Mouse (Mus musculus): ENCODE results near the gene Faim2.
A peak's percentile ranks its signal among the peaks of the same experiment; 100 is the strongest.

Faim2 gene

DNA sequence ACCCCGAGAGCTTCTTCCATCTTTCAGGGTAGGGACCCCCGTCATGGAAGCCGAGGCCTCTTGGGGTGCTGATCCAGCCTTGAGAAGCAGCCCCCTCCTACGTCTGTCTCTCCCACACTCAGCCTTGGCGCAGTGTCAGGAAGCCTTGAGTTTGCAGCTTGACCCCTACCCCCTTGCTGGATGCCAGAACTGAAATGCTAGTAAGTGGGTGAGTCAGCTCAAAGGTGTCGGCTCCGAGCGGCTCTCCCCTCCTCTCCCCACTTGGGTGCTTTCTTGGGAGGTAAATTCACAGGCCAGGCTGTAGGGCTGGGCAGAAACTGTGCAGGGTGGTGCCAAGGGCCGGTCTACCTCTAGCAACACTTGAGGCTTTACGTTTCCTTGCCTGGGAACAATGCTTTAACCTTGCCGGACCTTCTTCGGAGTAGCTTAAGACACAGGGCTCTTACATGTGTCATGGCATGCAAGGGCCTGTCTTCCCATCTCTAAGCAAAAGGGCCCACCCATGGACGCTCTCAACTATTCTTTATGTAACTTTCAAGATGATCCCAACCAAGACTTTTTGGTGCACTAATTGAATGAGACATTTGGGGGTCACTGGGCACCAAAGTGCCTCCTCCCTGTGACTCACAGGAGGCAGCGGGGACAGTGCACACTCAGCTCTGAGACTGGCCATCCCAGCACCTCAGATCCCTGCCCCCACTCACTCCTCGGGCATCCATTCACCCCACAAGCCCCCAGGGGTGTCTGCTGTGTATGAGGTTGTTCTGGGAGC, 22.5 kb downstream of the Faim2 start:
- no peak for DNase-seq

DNA sequence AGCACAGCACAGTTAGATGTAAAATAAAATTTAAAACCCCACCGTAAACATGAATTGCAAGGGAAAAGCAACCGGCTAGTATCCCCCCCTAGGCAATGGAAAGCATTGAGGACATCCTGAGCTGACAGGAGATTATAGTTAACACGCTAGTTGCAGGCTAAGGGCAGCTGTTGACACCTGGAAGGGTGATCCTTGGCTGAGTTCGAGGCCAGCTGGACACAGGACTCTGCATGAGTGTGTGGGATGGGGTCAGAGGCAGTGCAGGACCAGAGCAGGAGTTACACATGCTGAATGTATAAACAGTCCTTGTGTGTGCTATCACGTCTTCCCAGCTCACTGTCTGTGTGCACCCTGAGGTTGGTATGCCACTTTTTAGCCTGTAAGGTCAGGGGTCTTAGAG, 24.7 kb downstream of the Faim2 start:
- DNase-seq = no peak

DNA sequence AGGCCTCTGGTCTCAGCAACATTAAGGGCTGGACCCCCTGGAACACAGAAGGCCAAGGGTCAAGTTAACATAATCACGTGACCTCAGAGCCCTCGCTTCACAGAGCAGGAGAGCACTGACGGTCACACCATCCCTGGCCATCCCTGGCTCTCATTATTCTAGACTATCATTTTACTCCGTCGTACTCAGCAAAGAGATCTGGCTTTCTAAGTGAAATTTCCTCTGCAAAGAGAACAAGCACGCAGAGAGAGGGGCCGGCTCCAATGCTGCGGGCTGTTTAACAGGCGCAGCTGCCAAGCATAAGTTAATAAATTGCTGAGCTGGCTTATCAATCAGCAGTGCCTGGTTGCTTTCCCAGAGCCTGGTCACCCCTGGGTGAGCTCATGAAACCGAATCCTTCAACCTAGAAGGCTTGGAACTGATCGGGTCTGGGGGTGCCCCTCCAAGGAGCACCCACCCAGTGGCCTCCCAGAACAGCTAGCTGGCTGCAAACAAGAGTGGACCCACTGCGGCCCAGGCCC, 25.6 kb downstream of the Faim2 start:
- peak; percentile 50 to 54 for DNase-seq

DNA sequence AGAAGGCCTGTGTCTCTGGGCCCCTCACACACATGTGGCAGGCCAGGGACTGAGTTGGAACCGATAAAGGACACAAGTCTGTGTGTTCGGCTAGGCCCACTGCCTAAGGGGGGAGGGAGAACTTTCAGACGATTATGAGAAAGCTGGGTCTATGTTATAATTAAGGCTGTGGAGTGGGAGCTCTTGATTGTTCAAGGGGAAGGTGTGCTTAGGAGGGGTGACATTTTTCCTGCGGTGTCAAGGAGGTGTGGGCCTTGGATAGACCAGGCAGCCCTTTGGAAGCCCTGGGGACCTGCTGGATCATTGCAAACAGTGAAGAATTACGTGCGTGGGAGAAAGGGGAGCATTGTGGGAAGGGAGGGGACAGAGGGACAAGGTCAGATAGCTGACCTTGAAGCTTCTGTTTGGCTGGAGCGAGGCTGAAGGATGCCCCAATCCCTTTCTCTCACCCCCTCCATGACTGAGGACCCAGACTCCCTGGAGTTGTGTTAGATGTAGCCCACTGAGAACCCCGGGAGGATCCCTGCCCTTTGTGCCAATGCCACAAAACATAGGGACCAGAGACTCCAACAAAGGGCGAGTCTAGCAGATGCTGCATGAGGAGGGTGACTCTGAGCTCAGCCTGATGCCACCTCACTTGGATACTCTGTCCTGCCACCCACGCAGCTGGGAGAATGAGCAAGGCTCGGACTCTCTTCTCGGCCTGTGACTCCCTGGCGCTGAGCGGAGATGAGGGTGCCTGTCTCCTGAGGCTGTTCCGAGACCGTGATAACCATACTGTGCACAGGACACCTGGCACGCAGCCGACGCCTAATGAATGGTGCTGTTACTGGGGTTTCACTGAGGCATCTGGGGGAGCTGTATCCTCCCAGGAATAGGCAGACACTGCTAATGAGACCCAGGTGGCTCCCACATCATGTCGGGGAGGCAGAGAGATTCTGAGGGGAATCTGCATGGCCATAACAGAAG, 26.4 kb downstream of the Faim2 start:
- DNase-seq = peak in 1 of 2 experiments; percentile 15

DNA sequence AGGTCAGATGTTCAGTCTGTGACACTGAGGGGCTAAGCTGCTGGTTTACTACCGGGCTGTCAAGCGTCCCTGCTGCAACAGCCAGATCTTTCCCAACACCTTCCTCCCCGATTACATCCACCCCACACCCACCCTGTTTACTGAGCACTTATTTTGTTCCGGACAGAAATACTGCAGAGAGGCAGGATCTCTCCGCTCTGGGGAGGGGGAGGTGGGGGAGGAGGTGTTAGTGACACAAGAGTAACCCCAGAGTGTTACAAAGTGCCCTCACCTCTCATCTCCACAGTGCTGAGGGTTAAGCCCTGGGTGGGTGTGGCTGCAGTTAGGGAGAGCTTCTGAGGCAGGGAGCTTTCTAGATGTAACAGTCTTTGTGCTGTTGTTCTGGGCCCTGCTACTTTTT, 27.6 kb downstream of the Faim2 start:
- no peak for DNase-seq

DNA sequence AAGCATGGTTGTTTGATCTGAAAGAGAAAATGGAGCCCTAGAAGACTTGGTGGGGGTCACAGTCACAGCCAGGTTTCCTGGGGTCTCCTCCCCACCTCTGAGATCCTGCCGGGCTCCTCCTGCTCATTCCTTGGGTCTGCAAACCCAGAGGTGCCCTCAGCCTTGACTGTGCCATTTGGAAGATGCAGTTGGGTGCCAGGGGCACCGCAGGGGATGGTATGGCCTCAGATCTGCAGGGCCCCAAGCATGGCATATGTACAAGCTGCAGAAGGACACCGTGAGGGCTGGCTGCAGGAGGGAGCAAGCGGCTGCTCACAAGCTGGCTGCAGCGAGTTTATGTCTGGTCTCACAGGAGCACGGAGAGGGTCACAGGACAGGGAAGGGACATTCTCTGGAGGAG, 28.2 kb downstream of the Faim2 start:
- DNase-seq = peak; percentile 12 to 18

DNA sequence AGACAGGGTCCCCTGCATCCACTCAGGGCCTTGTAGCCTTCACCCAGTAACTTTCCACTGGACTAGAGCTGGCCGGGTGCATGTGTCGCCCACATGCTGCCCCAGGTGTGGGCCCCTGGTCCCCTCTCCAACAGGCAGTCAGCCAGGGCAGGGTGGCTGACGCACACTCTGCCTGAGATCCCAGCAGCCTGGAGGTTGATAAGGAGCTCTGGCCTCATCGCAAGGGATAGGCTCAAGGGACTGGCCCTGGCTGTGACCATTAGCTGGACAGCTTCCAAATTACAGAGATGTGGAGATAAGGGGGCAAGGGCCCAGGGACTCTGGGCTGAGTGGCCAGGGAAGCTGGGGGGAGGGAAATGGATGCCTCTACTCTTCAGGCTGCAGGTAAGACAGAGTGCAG, 29.2 kb downstream of the Faim2 start:
- peak; percentile 58 to 66 for DNase-seq

DNA sequence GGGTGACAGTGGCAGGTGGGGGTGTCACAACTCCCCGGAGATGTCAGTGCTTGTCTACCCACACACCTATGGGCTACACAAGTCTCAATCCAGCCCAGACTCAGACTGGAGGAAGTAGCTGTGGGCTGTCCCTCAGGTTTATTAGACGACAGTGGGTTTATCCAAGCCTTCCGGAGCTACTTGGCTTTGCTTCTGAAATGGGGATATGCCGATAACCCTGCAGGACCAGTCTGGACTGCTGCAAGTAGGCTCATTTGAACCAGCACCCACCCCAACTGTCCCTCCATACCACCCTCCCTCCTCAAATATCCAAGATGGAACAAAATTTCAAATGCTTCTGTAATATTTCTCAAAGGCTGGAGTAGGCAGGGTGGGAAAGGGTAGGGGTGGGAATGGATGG, 29.6 kb downstream of the Faim2 start:
- DNase-seq = no peak

DNA sequence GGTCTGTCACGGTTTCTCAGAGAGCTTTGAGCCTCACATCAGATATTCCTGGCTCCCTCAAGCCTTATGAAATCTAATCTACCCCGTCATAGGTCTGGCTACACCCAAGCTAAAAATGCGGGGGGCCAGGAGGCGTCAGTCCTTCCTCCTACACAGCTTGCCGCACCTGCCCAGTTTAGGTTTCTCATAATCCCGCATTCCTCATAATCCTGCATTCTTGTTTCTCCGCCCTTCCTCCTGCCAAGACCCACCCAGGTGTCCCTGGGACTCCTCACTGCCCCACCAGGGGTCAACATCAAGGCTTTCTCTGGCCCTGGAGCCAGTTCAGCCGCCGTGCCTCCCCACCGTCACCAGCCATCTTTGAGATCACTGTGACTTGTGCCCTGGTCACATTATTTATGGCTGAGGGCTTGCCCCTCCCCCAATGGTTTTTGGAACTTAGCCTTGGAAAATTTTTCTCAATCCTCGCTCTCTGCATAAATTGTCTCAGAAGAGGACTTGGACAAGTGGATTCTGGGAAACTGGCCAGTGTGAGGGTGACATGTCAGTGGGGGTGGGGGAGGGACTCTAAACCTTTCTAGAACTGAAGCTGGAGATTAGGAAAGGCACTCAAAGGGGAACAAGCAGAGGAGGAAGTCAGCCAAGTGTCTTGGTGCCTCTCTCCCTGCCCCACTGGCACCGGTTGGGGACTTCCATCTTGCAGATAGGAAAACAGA, 30.3 kb downstream of the Faim2 start:
- peak; percentile 83 to 86 for DNase-seq

DNA sequence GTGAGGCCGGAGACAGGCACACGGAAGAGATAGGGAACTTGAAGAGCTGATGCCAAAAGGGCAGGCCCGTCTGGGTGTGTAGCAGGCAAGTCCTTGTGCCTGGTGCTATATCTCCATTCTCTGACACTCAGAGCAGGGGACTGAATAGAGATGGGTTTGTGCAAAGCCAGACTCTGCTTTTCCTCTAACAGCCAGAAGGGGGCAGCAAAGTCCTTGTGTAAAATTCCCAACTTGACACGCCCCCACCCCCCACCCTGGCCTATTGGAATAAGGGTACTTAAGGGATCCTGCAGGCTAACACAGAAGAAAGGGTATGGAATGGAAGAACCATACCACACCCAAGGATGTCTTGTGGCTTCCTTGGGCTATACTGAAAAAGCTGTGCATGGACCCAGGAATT, 30.9 kb downstream of the Faim2 start:
- DNase-seq = peak; percentile 54 to 70

DNA sequence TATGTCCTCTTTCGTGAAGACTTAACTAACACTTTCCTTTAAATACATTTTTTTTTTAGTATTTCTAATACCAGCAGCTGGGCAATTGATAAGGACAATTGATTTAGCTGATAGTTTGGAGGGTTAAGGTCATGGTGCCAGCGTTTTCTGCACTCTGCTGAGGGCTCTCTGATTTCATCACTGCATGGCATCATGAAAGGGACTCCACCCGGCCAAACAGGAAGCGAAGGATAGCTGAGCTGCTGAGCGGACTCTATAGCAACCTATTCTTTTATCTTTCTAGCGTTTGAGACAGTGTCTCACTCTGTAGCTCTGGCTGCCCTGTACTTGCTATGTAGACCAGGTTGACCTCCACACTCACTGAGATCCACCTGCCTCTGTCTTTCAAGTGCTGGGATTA, 43.2 kb downstream of the Faim2 start:
- DNase-seq = no peak

DNA sequence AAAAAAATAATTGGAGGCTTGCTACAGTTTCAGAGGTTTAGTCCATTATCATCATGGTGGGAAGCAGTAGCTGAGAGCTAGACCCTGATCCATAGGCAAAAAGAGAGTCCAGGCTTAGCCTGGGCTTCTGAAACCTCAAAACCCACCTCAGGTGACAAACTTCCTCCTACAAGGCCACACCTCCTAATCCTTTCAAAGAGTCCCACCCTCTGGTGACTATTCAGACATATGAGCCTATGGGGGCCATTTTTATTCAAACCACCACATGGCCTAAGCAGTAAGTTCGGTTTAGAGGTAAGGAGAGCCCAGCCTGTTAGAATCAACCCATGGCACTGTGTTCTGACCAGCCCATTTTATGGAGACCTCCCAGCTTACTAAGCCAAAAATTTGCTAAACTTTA, 52.2 kb downstream of the Faim2 start:
- DNase-seq = no peak

DNA sequence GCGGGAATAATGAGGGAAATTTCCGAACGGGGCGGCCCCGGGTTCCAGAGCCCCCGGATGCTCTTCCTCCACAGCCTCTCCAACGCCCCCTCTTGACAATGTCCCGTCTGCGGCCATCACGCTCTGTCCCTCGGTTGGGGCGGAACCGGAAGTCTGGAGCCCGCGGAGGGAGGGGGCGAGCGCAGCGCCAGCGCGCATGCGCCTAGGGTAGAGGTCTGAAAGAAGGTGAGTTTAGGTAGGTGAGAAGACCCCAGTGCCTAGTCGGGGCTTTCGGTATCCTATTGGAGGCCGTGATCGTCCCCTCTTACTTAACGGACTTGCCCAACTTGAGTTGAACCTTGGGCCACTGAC, 53.4 kb downstream of the Faim2 start, which contains the start of gene Bcdin3d:
Gene Bcdin3d (minus strand): TSS at position 155 of the 351 bp plus-strand sequence.
- DNase-seq = peak; percentile 86 to 92

DNA sequence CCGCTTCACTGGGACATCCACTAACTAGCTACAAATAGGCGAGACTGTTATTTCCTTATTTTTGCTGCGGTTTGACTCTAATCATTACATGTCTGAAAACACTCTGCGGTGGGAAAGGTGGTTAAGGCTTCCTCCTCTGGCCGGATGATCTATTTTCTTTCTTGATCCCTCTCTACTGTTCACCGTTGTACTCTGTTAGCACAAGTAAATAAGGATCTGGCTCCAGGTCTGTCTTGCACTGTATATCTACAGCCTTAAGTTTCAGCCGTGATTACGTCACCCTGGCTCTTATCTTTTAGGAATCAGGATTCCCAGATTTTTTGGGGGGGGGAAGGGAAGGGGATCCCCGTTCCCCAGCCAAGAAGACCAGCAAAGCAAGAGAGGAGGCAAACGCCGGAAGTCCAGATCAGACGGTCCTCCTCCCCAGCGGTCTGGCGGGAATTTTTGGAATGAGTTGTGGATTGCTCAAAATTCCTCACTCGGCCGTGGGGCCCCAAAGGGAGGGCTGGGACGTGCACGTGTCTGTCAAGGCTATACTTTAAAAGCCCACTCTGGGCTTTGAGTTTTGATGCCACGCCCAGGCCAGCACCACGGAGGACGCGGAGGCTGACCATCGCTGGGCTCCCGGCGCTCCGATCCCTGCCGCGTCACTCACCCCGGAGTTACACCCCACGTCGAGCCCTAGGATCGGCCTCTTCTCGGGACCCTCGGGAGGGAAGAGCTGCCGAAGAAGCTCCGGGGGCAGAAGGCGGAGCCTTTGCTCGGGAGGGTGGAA, 54.0 kb downstream of the Faim2 start:
- peak; percentile 69 to 78 for DNase-seq

DNA sequence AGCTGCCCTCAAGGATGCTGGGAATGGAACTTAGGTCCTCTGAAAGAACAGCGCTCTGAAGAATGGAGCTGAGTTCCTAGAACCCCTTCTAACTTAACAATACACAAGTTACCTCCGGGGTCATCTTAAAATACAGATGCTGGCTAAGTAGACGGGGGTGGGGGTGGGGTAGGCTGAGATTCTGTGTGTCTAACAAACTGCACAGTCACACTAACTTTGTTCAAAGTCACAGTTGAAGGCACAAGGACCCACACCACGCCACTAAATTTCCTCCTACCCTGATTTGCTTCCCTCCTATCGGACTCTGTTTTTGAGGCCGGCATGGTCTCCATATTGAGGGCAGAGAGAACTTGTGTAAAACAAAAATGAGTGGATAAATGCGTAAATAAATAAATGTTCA, 55.0 kb downstream of the Faim2 start:
- DNase-seq = no peak

DNA sequence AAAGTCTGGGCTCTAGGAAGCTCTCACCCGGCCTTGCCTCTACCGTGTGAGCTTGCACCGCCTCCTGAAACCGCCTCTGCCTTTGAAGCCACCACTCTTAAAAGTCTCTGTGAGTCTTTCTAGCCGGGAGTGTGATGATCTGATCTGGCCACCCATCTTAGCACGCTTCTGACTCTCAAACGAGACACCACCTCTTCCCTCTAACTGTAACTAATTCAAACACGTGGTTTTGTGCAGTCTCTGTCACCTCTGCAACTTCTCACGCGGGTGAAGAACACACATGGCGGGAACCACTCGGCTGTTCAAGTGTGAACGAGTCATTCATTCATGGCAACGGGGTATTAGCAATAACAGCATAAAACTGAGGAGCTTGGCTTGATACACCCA, 56.3 kb downstream of the Faim2 start:
- no peak for DNase-seq

DNA sequence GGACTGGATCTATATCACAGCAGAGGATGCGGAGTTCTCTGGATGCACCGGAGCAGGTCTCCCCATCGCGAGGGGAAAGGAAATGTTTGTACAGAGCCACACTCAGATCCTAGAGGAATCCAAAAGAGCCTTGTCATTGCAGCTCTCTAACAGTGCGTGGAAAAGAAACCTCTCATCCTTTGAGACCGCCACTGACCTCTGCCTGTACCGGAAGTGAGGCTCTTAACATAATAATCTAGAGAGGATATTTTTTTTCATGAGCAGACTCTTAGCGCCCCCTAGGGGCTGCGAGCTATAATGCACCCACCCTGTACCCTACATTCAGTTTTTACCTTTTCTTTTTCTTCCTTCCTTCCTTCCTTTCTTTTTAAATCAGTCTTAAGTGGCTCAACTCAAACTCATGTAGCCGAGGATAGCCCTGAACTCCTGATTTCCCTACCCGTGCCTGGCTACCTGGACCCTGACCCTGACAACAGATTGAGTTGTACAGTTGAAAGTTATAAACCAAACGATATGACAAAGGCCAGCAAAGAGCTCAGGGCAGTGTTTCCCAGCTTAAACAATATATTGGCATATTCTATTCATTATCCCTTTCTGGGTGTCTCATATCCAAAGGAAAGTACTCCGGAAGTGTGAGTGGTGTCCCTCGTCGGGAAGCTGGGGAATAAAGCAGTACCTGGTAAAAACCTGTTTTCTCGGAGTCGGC, 56.8 kb downstream of the Faim2 start:
- peak; percentile 66 to 79 for DNase-seq

DNA sequence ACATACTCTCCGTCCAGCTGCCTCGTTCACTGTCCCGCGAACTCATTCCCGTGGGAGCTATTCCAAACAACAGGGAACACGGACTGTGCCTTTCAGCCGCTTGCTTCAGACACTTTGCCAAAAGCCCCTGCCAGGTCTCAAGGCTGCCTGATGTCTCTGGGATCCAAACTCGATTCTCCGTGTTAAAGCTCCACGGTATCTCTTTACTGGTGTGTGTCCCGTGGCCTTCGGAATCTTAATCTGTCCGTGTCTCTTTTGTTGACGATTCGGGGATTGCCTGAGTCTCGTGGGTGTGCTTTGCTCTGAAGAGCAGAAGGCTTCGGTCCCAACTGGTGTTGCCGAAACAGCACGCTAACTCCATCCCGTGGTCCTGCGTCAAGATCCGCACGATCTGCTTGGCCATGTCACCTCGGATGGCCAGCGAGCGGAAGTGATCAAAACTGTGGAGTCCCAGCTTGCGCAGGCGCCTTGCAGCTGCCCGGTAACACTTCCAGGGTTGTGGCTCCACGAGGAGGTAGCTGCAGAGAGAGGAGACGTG, 57.7 kb downstream of the Faim2 start:
- DNase-seq = peak; percentile 34 to 37

DNA sequence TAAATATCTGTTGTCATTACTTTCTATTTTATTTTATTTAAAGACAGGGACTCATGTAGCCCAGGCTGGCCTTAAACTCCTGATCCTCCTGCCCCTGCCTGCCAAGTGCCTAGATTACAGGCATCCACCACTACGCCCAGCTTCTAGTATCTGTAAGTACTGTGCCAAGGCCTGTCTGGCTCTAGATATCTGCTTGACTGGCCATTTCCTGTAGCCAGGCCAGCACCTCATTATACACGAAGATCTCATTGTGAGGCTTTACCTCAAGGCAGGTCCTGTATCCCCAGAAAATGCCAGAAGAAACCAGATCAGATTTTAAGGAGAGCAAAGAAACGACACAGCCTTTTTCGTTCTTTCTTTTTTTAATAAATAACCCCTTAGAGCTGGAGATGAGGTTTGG, 58.2 kb downstream of the Faim2 start:
- DNase-seq = no peak

DNA sequence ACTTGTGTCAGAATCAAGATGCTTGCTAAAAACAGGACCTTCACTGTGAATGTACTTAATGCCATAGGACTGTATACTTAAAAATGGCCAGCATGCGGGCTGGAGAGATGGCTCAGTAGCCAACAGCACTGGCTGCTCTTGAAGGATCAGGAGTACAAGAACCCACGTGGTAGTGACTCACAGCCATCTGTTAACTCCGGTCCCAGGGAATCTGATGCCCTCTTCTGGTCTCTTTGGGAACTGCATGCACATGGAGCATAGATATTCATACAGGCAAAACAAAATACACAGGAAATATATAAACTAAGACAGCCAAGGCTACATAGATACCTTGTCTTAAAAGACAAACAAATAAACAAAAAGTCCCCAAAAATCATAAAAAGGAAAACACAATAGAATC, 58.9 kb downstream of the Faim2 start:
- peak; percentile 86 to 90 for DNase-seq

DNA sequence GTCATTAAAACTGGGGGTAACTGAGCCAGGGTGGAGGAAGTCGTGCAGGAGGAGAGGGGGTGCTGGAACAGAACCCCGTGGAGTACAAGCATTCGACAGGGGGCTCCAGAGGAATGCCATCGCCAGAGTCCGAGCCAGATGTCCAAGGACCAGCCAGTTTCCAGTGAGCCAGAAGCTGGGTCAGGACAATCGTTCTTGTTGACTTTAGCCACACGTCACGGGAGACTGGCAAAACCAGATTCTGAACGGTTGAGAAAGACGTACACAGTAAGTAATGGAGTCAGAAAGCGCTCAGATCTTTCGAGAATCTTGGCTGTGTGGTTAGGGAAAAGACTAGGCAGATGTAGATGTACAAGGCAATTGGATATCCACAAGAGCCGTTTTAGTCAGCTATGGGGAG, 64.8 kb downstream of the Faim2 start:
- no peak for DNase-seq
